Mouse (Mus musculus) mesoderm, embryonic 11.5 days (tissue): ENCODE results near the gene Pank3.

Source experiments
- DNase-seq: peaks from one replicate; pipeline ENCODE4 v3.0.0-alpha.2; 2012; ENCODE audit warnings: low read depth, low spot score

The Pank3 gene

GRCm38 (mm10) chr11:35769188-35769745 is at the start of gene Pank3:
Pank3 (plus strand) TSS chr11:35769484.
- DNase-seq = peak; percentile 99

- no peak for DNase-seq
Measured at GRCm38 (mm10) chr11:35723876-35724275, 45.4 kb upstream of the Pank3 start.

GRCm38 (mm10) chr11:35726341-35726846 is 42.9 kb upstream of the Pank3 start:
- no peak for DNase-seq

- DNase-seq = no peak
Measured at GRCm38 (mm10) chr11:35728200-35728599, 41.1 kb upstream of the Pank3 start.

GRCm38 (mm10) chr11:35729186-35729585 is 40.1 kb upstream of the Pank3 start:
- peak; percentile 7 for DNase-seq

- no peak for DNase-seq
Measured at GRCm38 (mm10) chr11:35732366-35732765, 36.9 kb upstream of the Pank3 start.

GRCm38 (mm10) chr11:35736817-35737216 is 32.5 kb upstream of the Pank3 start:
- no peak for DNase-seq

- DNase-seq = no peak
Measured at GRCm38 (mm10) chr11:35737262-35737661, 32.0 kb upstream of the Pank3 start.

GRCm38 (mm10) chr11:35738102-35738501 is 31.2 kb upstream of the Pank3 start:
- no peak for DNase-seq

- no peak for DNase-seq
Measured at GRCm38 (mm10) chr11:35743586-35743985, 25.7 kb upstream of the Pank3 start.

- no peak for DNase-seq
Measured at GRCm38 (mm10) chr11:35744571-35744970, 24.7 kb upstream of the Pank3 start.

- no peak for DNase-seq
Measured at GRCm38 (mm10) chr11:35750578-35750977, 18.7 kb upstream of the Pank3 start.

GRCm38 (mm10) chr11:35754906-35755418 is 14.3 kb upstream of the Pank3 start:
- DNase-seq = no peak

- no peak for DNase-seq
Measured at GRCm38 (mm10) chr11:35755546-35755945, 13.7 kb upstream of the Pank3 start.

- no peak for DNase-seq
Measured at GRCm38 (mm10) chr11:35756411-35757303, 12.6 kb upstream of the Pank3 start.

GRCm38 (mm10) chr11:35760001-35760626 is 9.2 kb upstream of the Pank3 start:
- DNase-seq = no peak

- no peak for DNase-seq
Measured at GRCm38 (mm10) chr11:35760627-35761003, 8.7 kb upstream of the Pank3 start.

GRCm38 (mm10) chr11:35766845-35767244 is 2.4 kb upstream of the Pank3 start:
- no peak for DNase-seq

- DNase-seq = peak; percentile 59
Measured at GRCm38 (mm10) chr11:35769746-35770437, 608 bp downstream of the Pank3 start.

- DNase-seq = no peak
Measured at GRCm38 (mm10) chr11:35770741-35771504, 1.6 kb downstream of the Pank3 start.

GRCm38 (mm10) chr11:35775606-35776005 is 6.3 kb downstream of the Pank3 start:
- no peak for DNase-seq
